Mouse (Mus musculus) heart, embryonic 16.5 days (tissue): ENCODE results near the gene Wfdc5. TPM values are rescaled to one million over a fixed set of nuclear protein-coding genes. Genes with fewer than 3 reads are reported as not detected.

Source experiments
- ATAC-seq: fragments of 200-750 bp; cut with Nextera tagmentation; replicated peaks from 2 replicates; pipeline ENCODE4 v1.8.0; 2017; ENCODE audit warnings: moderate number of reproducible peaks; ENCODE audit not compliant: insufficient read depth, low FRiP score; ENCODE audit errors: extremely low read depth
- H3K27ac ChIP-seq: fragments of 300-500 bp; sonication (generic); 2 replicates; pipeline ENCODE4 v1.5.1; 2014; ENCODE audit warnings: mild to moderate bottlenecking, low read length, control low read depth, moderate library complexity
- H3K27me3 ChIP-seq: fragments of 300-500 bp; sonication (generic); 2 replicates; pipeline ENCODE4 v1.6.1; 2014; ENCODE audit warnings: low read length, mixed read lengths; ENCODE audit not compliant: control insufficient read depth, insufficient read depth
- H3K36me3 ChIP-seq: fragments of 300-500 bp; sonication (generic); 2 replicates; pipeline ENCODE4 v1.6.1; 2014; ENCODE audit not compliant: control insufficient read depth, insufficient read depth
- H3K4me1 ChIP-seq: fragments of 300-500 bp; sonication (generic); 2 replicates; pipeline ENCODE4 v1.6.1; 2014; ENCODE audit warnings: low read length, mixed read lengths; ENCODE audit not compliant: control insufficient read depth, insufficient read depth
- H3K4me2 ChIP-seq: fragments of 300-500 bp; sonication (generic); 2 replicates; pipeline ENCODE4 v1.6.1; 2014; ENCODE audit warnings: low read depth, mild to moderate bottlenecking, control low read depth, low read length
- H3K4me3 ChIP-seq: fragments of 300-500 bp; sonication (generic); 2 replicates; pipeline ENCODE4 v1.5.1; 2014; ENCODE audit warnings: mild to moderate bottlenecking, control low read depth, low read length
- H3K9ac ChIP-seq: fragments of 300-500 bp; sonication (generic); 2 replicates; pipeline ENCODE4 v1.6.1; 2014; ENCODE audit warnings: low read length, control low read depth
- H3K9me3 ChIP-seq: fragments of 300-500 bp; sonication (generic); replicated peaks from 2 replicates; pipeline ENCODE4 v1.6.1; 2016; ENCODE audit warnings: low read length; ENCODE audit not compliant: control insufficient read depth
- WGBS: fragments of 180-500 bp; shearing (Covaris S2); extraction: QIAGEN DNeasy Blood & Tissue Kit; methylation state at CpG from one replicate; pipeline ENCODE4 v1.1.7; 2014; 5-methylcytosine and 5-hydroxymethylcytosine counted together
- polyA plus RNA-seq: library from polyadenylated mRNA; unstranded; fragments of >200 nt; fragmentation: Nextera tagmentation; extraction: Ambion mirVana; gene quantifications from 2 replicates; pipeline ENCODE4 v1.2.1, GENCODE M21; 2015

The Wfdc5 gene
- polyA plus RNA-seq, 1 experiment from 2014 or later = not detected

DNA sequence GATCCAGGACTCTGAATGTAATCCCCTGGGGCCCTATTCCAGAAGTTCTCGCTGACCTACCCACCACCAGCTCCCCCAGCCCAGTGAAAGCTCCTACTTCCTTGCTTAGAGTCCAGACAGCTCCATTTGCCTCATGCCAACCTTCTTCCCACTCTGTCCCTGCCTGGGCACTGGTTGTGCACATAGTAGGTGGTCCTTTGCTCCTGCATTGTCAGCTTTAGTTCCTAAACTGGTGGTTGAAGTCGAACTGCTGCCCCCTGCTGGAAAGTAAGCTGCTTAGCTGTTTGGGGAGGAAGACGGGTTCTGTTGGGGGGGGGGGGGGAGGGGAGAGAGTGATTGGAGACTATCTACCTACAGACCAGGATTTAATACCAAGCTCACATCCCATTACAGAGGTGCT is 2.4 kb downstream of the Wfdc5 start:
- H3K9me3 ChIP-seq = no peaks in the 10 kb centered on the region
- no peak for ATAC-seq
- H3K27me3 ChIP-seq = no peaks in the 10 kb centered on the region
- no peak overlapping the region for H3K9ac ChIP-seq
- no peaks in the 10 kb centered on the region for H3K4me1 ChIP-seq
- H3K4me2 ChIP-seq = no peak overlapping the region
- H3K36me3 ChIP-seq = no peaks in the 10 kb centered on the region
- H3K4me3 ChIP-seq = no peak overlapping the region
- WGBS = 34% methylated on average over 3 of the region's 3 CpGs
- no peak overlapping the region for H3K27ac ChIP-seq

- Histone ChIP-seq H3K27me3 (peaks cover 3% of the 10 kb centered on the region; the same call in 1 of the 2 replicates), H3K36me3 (no peaks in the 10 kb centered on the region), H3K9ac (no peak overlapping the region), H3K4me2 (no peak overlapping the region), H3K4me3 (no peak overlapping the region), H3K27ac (no peak overlapping the region), H3K4me1 (peaks cover 5% of the 10 kb centered on the region; the same call in 1 of the 2 replicates), H3K9me3 (no peaks in the 10 kb centered on the region)
- WGBS = 76% methylated on average over 5 of the region's 5 CpGs
- ATAC-seq = no peak
Measured at GRCm38 (mm10) chr2:164177831-164178230, 4.7 kb downstream of the Wfdc5 start.

DNA sequence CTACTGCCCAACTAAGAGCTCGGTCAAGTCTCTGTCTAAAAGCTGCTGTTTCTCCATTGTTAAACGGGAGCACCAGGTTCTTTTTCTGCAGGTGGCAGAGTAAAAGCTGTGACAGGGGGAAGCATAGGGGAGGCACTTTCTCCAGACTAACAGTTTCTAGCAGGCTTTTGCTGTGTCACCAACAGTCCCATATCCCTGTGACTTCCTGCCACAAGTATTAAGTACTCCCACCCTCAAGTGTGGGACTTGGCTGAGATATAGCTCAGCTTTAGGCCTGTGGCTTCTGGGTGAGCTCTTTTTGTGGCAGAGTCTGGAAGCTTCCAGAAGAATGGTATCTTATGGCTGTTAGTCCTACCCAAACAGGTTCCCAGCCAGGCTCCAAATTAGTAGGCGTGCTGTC is 6.7 kb downstream of the Wfdc5 start:
- WGBS = 72% methylated on average over 3 of the region's 3 CpGs
- Histone ChIP-seq H3K27me3 (peaks cover 16% of the 10 kb centered on the region), H3K9me3 (no peaks in the 10 kb centered on the region), H3K4me2 (no peak overlapping the region), H3K4me3 (no peak overlapping the region), H3K36me3 (no peaks in the 10 kb centered on the region), H3K27ac (no peak overlapping the region), H3K4me1 (peaks cover 10% of the 10 kb centered on the region), H3K9ac (no peak overlapping the region)
- no peak for ATAC-seq

DNA sequence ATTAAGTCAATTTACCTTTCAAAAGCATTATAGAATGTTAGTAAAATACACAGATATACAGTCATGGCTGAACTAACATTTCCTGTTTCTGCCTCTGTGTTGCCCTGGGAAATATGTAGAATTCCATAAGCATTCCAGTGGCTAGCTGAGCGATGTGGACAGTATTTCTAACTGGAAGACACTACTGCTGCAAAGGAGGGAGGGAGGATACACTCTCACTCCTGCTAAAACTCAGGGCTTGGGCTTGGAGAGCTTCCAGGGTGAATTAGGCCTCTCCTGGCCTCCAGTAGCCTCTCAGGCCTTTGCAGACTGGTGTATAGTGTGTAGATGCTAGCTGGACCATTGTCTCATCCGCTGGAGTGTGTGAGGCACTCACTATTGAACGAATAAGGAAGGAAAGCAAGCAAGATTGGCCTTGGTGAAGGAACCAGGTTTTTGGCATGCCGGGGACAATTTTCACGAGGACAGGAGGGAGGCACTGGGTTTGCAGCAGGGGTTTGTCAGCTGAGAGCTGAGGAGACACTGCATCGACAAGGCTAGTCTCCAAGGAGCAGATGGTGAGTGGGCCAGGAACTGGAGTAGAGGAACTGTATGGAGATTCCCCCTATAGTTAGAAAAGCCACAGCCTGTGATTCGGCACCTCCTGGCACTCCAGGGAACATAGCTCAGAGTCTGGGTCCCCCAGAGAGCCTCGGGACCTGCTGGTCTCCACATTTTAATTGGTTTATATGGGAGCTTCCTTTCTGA is 7.7 kb downstream of the Wfdc5 start:
- Histone ChIP-seq H3K27me3 (peaks cover 26% of the 10 kb centered on the region), H3K4me1 (peaks cover 11% of the 10 kb centered on the region), H3K36me3 (no peaks in the 10 kb centered on the region), H3K4me2 (no peak overlapping the region), H3K9ac (no peak overlapping the region), H3K4me3 (no peak overlapping the region), H3K9me3 (no peaks in the 10 kb centered on the region), H3K27ac (no peak overlapping the region)
- WGBS = 62% methylated on average over 8 of the region's 8 CpGs
- ATAC-seq = no peak

DNA sequence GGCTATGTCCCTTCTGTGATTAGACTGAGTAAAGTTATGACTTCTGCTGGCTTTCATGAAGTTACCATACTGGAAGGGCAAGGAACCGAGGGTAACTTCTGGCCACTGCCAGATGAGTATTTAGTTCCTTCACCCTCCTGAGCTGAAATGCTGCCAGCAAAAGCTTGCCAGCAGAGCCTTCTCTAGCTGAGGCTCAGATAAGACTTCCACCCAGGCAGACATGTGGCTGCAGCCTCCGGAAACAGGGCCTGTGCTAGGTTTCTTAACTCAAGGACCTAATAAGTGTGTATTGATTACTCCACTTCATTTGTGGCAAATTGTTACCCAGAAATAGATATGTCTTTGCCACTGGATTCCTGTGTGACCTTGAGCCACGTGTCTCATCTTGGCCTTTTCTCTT is 9.1 kb downstream of the Wfdc5 start:
- H3K27me3 ChIP-seq = peaks cover 41% of the 10 kb centered on the region
- H3K27ac ChIP-seq = no peak overlapping the region
- H3K4me1 ChIP-seq = peaks cover 13% of the 10 kb centered on the region
- 21% methylated on average over 3 of the region's 3 CpGs for WGBS
- no peaks in the 10 kb centered on the region; the same call in 1 of the 2 replicates for H3K9me3 ChIP-seq
- H3K4me3 ChIP-seq = no peak overlapping the region
- no peak for ATAC-seq
- H3K9ac ChIP-seq = no peak overlapping the region
- no peaks in the 10 kb centered on the region for H3K36me3 ChIP-seq
- H3K4me2 ChIP-seq = no peak overlapping the region

DNA sequence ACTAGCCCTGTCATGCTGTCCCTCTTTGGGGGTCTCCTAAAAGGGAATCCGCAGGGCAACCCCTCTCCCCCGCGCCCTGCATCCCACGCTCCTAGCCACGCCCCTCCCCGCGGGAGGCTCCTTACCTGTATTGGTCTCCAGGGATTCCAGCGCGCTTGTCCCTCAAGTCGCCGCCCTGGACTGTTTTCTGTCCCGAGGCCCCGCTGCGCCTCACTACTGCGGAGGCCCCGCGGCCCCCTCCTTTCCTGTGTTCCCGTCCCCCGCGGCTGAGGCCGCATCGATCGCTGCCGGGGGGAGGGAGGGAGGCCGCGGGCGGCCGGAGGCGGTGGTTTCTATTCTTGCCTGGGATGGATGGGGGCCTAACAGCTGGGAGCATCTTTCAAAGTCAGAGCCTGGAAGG is 11.6 kb downstream of the Wfdc5 start, which contains the start of gene Kcns1:
Kcns1 (minus strand) TSS at position 212 of the 400 bp plus-strand sequence.
- Histone ChIP-seq H3K36me3 (no peaks in the 10 kb centered on the region), H3K4me2 (peak within 1 kb of the TSS; percentile 63), H3K27me3 (peaks cover 66% of the 10 kb centered on the region), H3K9me3 (no peaks in the 10 kb centered on the region; the same call in 1 of the 2 replicates), H3K9ac (no peak within 1 kb of the TSS), H3K4me3 (peak within 1 kb of the TSS; percentile 39), H3K4me1 (peaks cover 19% of the 10 kb centered on the region), H3K27ac (no peak within 1 kb of the TSS)
- no peak for ATAC-seq
- under 1% methylated on average over 28 of the region's 29 CpGs for WGBS

DNA sequence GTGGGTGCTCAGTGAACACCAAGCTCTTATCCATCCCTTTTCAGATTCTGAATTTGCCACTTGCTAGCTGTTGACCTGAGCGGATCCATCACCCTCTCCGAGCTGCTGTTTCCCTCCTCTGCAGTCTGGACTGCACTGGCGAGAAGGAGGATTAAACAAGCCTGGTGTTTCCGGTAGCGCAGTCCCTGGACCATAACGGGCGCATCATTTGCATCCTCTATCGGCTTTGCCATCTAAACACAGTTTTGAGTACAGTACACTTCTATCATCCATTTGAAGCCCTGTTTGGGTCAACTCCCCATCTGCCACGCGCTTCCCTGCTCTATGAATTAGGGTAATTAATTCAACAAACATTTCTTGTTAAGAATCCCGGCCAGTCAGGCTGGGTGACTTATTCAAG is 12.2 kb downstream of the Wfdc5 start:
- H3K4me1 ChIP-seq = peaks cover 19% of the 10 kb centered on the region
- no peak overlapping the region for H3K4me2 ChIP-seq
- H3K4me3 ChIP-seq = no peak overlapping the region
- peaks cover 68% of the 10 kb centered on the region for H3K27me3 ChIP-seq
- no peak for ATAC-seq
- 12% methylated on average over 11 of the region's 11 CpGs for WGBS
- H3K9ac ChIP-seq = no peak overlapping the region
- H3K36me3 ChIP-seq = no peaks in the 10 kb centered on the region
- H3K27ac ChIP-seq = no peak overlapping the region
- H3K9me3 ChIP-seq = no peaks in the 10 kb centered on the region; the same call in 1 of the 2 replicates

GRCm38 (mm10) chr2:164168571-164168946 is 14.0 kb downstream of the Wfdc5 start:
- 13% methylated on average over 42 of the region's 42 CpGs for WGBS
- no peak overlapping the region for H3K27ac ChIP-seq
- H3K4me1 ChIP-seq = peaks cover 15% of the 10 kb centered on the region
- H3K4me3 ChIP-seq = peak overlapping the region; percentile 42
- no peak overlapping the region for H3K9ac ChIP-seq
- H3K9me3 ChIP-seq = no peaks in the 10 kb centered on the region; the same call in 1 of the 2 replicates
- H3K4me2 ChIP-seq = peak overlapping the region; percentile 60
- no peak for ATAC-seq
- peaks cover 68% of the 10 kb centered on the region for H3K27me3 ChIP-seq
- H3K36me3 ChIP-seq = no peaks in the 10 kb centered on the region

DNA sequence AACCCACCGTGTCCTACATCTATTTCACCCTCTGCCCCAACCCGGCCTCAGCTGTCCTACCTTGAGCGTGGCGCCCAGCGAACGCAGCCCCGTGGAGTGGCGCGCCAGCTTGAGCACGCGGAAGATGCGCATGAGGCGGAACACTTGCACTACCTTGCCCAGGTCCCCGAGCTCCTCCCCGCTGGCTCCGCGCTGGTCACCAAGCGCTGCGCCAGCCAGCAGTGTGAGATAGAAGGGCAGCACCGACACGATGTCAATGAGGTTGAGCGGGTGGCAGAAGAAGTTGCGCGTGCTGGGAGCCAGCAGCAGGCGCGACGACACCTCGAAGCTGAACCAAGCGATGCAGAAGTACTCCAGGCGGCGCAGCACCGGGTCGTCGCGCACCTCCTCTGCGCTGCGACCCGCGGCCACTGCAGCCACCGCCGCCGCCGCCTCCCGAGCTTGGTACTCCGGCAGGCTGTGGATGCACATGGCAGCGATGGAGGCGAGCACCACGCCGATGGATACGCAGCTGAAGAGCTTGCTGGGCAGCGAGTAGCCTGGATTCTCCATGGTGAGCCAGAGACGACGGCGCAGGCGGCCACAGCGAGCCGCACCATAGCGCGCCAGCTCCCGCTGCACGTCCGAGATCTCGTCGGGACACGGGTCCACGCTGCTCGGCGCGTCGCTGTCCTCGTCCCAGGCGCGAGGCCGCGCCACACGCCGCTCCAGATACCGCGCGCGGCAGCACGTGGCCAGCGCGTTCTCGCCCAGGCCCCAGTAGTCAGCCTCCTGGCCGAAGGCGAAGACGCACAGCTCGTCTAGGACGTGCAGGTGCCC is 14.6 kb downstream of the Wfdc5 start:
- 10% methylated on average over 90 of the region's 90 CpGs for WGBS
- H3K27me3 ChIP-seq = peaks cover 65% of the 10 kb centered on the region
- ATAC-seq = no peak; the same call in 1 of the 2 replicates
- peaks cover 14% of the 10 kb centered on the region for H3K4me1 ChIP-seq
- H3K4me3 ChIP-seq = peak overlapping the region; percentile 42
- H3K4me2 ChIP-seq = peak overlapping the region; percentile 60
- H3K9me3 ChIP-seq = no peaks in the 10 kb centered on the region; the same call in 1 of the 2 replicates
- no peak overlapping the region for H3K27ac ChIP-seq
- H3K9ac ChIP-seq = no peak overlapping the region
- H3K36me3 ChIP-seq = no peaks in the 10 kb centered on the region
